Mouse (Mus musculus) gastrocnemius, adult 18-20 months (tissue): ENCODE measurements at regions not wholly inside any gene's neighbourhood (a gene's known extent, or its start where the extent isn't known, plus 50 kb on each side); places are given as distances from the start of the nearest gene placed in this dataset.

ENCODE experiments used
- DNase-seq: peaks from one replicate; pipeline ENCODE4 v3.0.0; 2021; ENCODE audit warnings: low spot score

GRCm38 (mm10) chr16:50081511-50081910 lies 281.2 kb downstream of the Cd47 start:
- DNase-seq = no peak

GRCm38 (mm10) chr16:50092318-50092717 lies 292.0 kb downstream of the Cd47 start:
- DNase-seq = no peak

- DNase-seq = no peak
These were observed 292.4 kb downstream of the Cd47 start for GRCm38 (mm10) chr16:50092780-50093179.

GRCm38 (mm10) chr16:50095858-50096551 lies 295.7 kb downstream of the Cd47 start:
- no peak for DNase-seq

GRCm38 (mm10) chr16:50096563-50096962 lies 296.2 kb downstream of the Cd47 start:
- DNase-seq = no peak

GRCm38 (mm10) chr16:50103340-50103739 lies 303.0 kb downstream of the Cd47 start:
- DNase-seq = no peak

- DNase-seq = no peak
These were observed 314.0 kb downstream of the Bbx start for GRCm38 (mm10) chr16:50118150-50118549.

- no peak for DNase-seq
These were observed 309.7 kb downstream of the Bbx start for GRCm38 (mm10) chr16:50122460-50122859.

- no peak for DNase-seq
These were observed 307.5 kb downstream of the Bbx start for GRCm38 (mm10) chr16:50124646-50125045.

- no peak for DNase-seq
These were observed 306.6 kb downstream of the Bbx start for GRCm38 (mm10) chr16:50125564-50125963.

GRCm38 (mm10) chr16:50131406-50131805 lies 300.8 kb downstream of the Bbx start:
- DNase-seq = no peak
